Mouse (Mus musculus) midbrain, embryonic 15.5 days (tissue): ENCODE results near the gene Rep15. TPM values are rescaled to one million over a fixed set of nuclear protein-coding genes. Genes with fewer than 3 reads are reported as not detected.

ENCODE experiments used
- ATAC-seq: fragments of 200-750 bp; cut with Nextera tagmentation; replicated peaks from 2 replicates; pipeline ENCODE4 v1.8.0; 2017; ENCODE audit warnings: moderate TSS enrichment
- H3K27ac ChIP-seq: fragments of 300-500 bp; sonication (generic); 2 replicates; pipeline ENCODE4 v1.5.1; 2015; ENCODE audit warnings: mild to moderate bottlenecking, inconsistent platforms
- H3K27me3 ChIP-seq: fragments of 300-500 bp; sonication (generic); replicated peaks from 2 replicates; pipeline ENCODE4 v1.6.1; 2015; ENCODE audit warnings: inconsistent platforms
- H3K36me3 ChIP-seq: fragments of 300-500 bp; sonication (generic); replicated peaks from 2 replicates; pipeline ENCODE4 v1.6.1; 2015; ENCODE audit warnings: inconsistent platforms
- H3K4me1 ChIP-seq: fragments of 300-500 bp; sonication (generic); 2 replicates; pipeline ENCODE4 v1.6.1; 2015; ENCODE audit warnings: inconsistent platforms
- H3K4me2 ChIP-seq: fragments of 300-500 bp; sonication (generic); 2 replicates; pipeline ENCODE4 v1.6.1; 2015; ENCODE audit warnings: inconsistent platforms, mild to moderate bottlenecking, moderate library complexity
- H3K4me3 ChIP-seq: fragments of 300-500 bp; sonication (generic); 2 replicates; pipeline ENCODE4 v1.5.1; 2015; ENCODE audit warnings: mild to moderate bottlenecking, inconsistent platforms
- H3K9ac ChIP-seq: fragments of 300-500 bp; sonication (generic); 2 replicates; pipeline ENCODE4 v1.6.1; 2015; ENCODE audit warnings: mild to moderate bottlenecking, inconsistent platforms
- H3K9me3 ChIP-seq: fragments of 300-500 bp; sonication (generic); 2 replicates; pipeline ENCODE4 v1.6.1; 2016; ENCODE audit warnings: inconsistent platforms
- WGBS: fragments of 180-500 bp; shearing (Covaris S2); methylation state at CpG from one replicate; pipeline ENCODE4 v1.1.7; 2015; ENCODE audit warnings: mixed read lengths; 5-methylcytosine and 5-hydroxymethylcytosine counted together
- polyA plus RNA-seq: library from polyadenylated mRNA; unstranded; fragments of >200 nt; fragmentation: Nextera tagmentation; extraction: Ambion mirVana; gene quantifications from 2 replicates; pipeline ENCODE4 v1.2.1, GENCODE M21; 2015

Rep15 gene
- polyA plus RNA-seq, 1 experiment from 2014 or later = 0.85 TPM

- no peak for ATAC-seq
- H3K4me3 ChIP-seq = no peak overlapping the region
- H3K27me3 ChIP-seq = no peaks in the 10 kb centered on the region
- H3K4me1 ChIP-seq = no peaks in the 10 kb centered on the region
- H3K4me2 ChIP-seq = no peak overlapping the region
- no peaks in the 10 kb centered on the region for H3K9me3 ChIP-seq
- H3K9ac ChIP-seq = no peak overlapping the region
- 94% methylated on average over 10 of the region's 10 CpGs for WGBS
- H3K36me3 ChIP-seq = peaks cover 27% of the 10 kb centered on the region
- H3K27ac ChIP-seq = no peak overlapping the region
Measured at GRCm38 (mm10) chr6:147064226-147064943, 32.0 kb downstream of the Rep15 start.

GRCm38 (mm10) chr6:147064944-147065261, 32.5 kb downstream of the Rep15 start:
- Histone ChIP-seq H3K27me3 (no peaks in the 10 kb centered on the region), H3K4me2 (no peak overlapping the region), H3K36me3 (peaks cover 27% of the 10 kb centered on the region), H3K9me3 (no peaks in the 10 kb centered on the region), H3K4me1 (no peaks in the 10 kb centered on the region), H3K4me3 (no peak overlapping the region), H3K9ac (no peak overlapping the region), H3K27ac (no peak overlapping the region)
- WGBS = 93% methylated on average over 6 of the region's 6 CpGs
- ATAC-seq = no peak

DNA sequence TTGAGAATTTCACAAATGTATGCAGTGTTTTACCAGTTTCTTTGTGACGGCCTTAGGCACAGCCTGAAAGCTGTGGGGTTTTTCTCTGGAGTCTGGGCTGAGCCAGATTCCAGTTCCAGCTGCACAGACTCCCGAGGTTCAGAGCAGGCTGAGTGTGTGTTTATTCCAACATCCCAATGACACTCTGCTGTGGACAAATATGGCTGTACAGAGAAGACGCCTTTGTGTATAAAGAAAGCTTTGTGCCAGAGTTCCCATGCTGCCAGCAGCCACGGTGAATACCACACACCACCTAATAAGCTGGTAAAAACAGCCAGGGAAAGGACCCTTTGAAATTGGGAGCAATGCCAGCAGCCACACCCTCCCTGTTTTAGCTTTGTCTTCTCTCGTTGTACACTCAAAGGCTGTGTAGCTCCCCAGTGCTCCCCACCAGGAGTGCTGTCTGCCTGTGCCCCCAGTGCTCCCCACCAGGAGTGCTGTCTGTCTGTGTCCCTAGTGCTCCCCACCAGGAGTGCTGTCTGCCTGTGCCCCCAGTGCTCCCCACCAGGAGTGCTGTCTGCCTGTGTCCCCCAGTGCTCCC, 43.5 kb downstream of the Rep15 start:
- H3K9me3 ChIP-seq = no peaks in the 10 kb centered on the region

GRCm38 (mm10) chr6:147076878-147077277, 44.5 kb downstream of the Rep15 start:
- 0 out of 2 replicates have a peak, but pooled peaks cover 4% of the 10 kb centered on the region for H3K36me3 ChIP-seq
- H3K4me1 ChIP-seq = no peaks in the 10 kb centered on the region
- no peak overlapping the region for H3K4me3 ChIP-seq
- H3K4me2 ChIP-seq = no peak overlapping the region
- no peak for ATAC-seq
- no peak overlapping the region for H3K27ac ChIP-seq
- no peaks in the 10 kb centered on the region for H3K9me3 ChIP-seq
- H3K27me3 ChIP-seq = no peaks in the 10 kb centered on the region
- H3K9ac ChIP-seq = no peak overlapping the region
- 79% methylated on average over 8 of the region's 8 CpGs for WGBS

More for the DNA sequence above, 43.5 kb downstream of the Rep15 start:
- H3K36me3 ChIP-seq = 0 out of 2 replicates have a peak, but pooled peaks cover 8% of the 10 kb centered on the region
- no peak overlapping the region for H3K4me3 ChIP-seq
- ATAC-seq = no peak
- H3K9ac ChIP-seq = no peak overlapping the region
- H3K4me2 ChIP-seq = no peak overlapping the region
- H3K27ac ChIP-seq = no peak overlapping the region
- H3K27me3 ChIP-seq = no peaks in the 10 kb centered on the region
- no peaks in the 10 kb centered on the region for H3K4me1 ChIP-seq
- WGBS = 43% methylated on average over 5 of the region's 5 CpGs

DNA sequence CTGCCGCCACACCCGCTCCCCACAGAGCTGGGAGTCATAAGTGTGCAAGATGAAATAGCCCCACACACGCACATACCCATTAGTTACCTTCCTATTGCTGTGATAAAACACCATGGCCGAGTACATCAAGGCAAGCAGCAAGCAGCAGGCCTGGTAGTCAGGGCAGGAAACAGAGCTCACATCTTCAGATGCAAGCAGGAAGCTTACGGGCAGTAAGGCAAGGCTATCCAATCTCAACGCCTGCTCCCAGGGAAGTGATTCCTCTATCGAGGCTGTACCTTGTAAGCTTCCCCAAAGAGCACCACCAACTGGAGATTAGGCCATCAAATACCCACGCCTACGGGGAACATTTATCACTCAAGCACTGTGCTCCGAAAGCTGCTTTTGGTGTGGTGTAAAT, 47.5 kb downstream of the Rep15 start:
- no peak for ATAC-seq
- H3K4me3 ChIP-seq = no peak overlapping the region
- no peak overlapping the region for H3K9ac ChIP-seq
- H3K36me3 ChIP-seq = no peaks in the 10 kb centered on the region
- WGBS = 95% methylated on average over 10 of the region's 10 CpGs
- no peaks in the 10 kb centered on the region for H3K27me3 ChIP-seq
- no peak overlapping the region for H3K27ac ChIP-seq
- H3K4me2 ChIP-seq = no peak overlapping the region
- H3K4me1 ChIP-seq = no peaks in the 10 kb centered on the region
- H3K9me3 ChIP-seq = no peaks in the 10 kb centered on the region

Other genes starting within 250 kb of the Rep15 start
- gene Arntl2, start 236.5 kb upstream of the Rep15 start, polyA plus RNA-seq = 2.7 and 4.7 TPM in 2 replicates
- not detected in 2 replicates for gene Smco2, start 182.5 kb upstream of the Rep15 start, polyA plus RNA-seq
- gene Ppfibp1, start 144.1 kb upstream of the Rep15 start, polyA plus RNA-seq = 16.1 and 17.8 TPM in 2 replicates
- 0.08 TPM in 1 of 2 replicates, not detected in the other for gene 1700034J05Rik, start 78.2 kb upstream of the Rep15 start, polyA plus RNA-seq
- 67.8 and 78.9 TPM in 2 replicates for gene Mrps35, start 10.2 kb downstream of the Rep15 start, polyA plus RNA-seq
- 0.89 and 1.0 TPM in 2 replicates for gene Mansc4, start 54.4 kb downstream of the Rep15 start, polyA plus RNA-seq
- gene Klhl42, start 58.8 kb downstream of the Rep15 start, polyA plus RNA-seq = 7.5 and 7.6 TPM in 2 replicates
- gene Pthlh, start 231.6 kb downstream of the Rep15 start, polyA plus RNA-seq = 0.79 and 1.1 TPM in 2 replicates